Comparison of ENCODE assay signal across 27 mouse cellular contexts in the genomic region with DNA sequence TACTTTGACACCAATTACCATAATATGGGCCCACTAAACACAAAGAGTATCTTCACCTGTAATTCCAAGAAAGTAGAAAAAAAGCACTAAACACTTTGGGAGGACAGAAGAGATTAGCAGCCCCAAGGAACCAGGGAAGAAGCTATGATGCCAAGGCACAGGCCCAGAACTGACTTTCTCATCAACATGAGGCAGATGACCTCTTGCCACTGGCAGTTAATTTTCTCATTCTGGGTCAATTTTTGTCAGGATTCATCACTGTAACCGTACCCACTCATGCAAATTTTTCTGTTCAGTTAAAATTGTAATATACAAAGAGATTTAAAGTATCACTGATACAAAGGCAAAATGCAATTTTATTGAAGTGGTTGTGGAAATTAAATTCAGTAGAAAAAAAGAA. TPM values are rescaled to one million over a fixed set of nuclear protein-coding genes. Genes with fewer than 3 reads are reported as not detected.
DNase-seq lines count a peak whose midpoint lies in the region; ATAC-seq and TF ChIP-seq lines count a peak whose summit lies in the region.
"Had no signal": no experiment of that assay in that cellular context is flagged by ENCODE, and none has a peak within 500 bp of the region (broad histone marks: within the 10 kb centered on the region; RNA-seq: fewer than 3 reads in every experiment).

No protein-coding gene starts in this region.

- H3K4me1 ChIP-seq in midbrain, embryonic 11.5 days (ENCODE audit: control insufficient read depth, insufficient read depth, low read length), result no peaks in the 10 kb centered on the region
- H3K4me1 ChIP-seq in midbrain, postnatal 0 days (ENCODE audit: insufficient read depth, low read length), result no peaks in the 10 kb centered on the region

- no peak overlapping the region for H3K9ac ChIP-seq in midbrain, embryonic 11.5 days (ENCODE audit: low read length)
- H3K9ac ChIP-seq in midbrain, postnatal 0 days (replicated peaks; ENCODE audit: low read length, poor library complexity, severe bottlenecking), result no peak overlapping the region

- 96% methylated on average over 1 of the region's 1 CpGs for WGBS in midbrain, embryonic 11.5 days
- WGBS in midbrain, postnatal 0 days, result 91% methylated on average over 1 of the region's 1 CpGs

- peak; percentile 68 for DNase-seq in midbrain, embryonic 11.5 days (ENCODE audit: low spot score, missing footprints)
- no peak for DNase-seq in midbrain, postnatal 0 days (ENCODE audit: low spot score)
- peak; percentile 63 for DNase-seq in retina, embryonic 14.5 days (ENCODE audit: low spot score)
- DNase-seq in retina, postnatal 1 day, result peak; percentile 36
- DNase-seq in gastrocnemius, adult 2 months, result no peak
- DNase-seq: adrenal gland, adult 2 months; adrenal gland, adult 8-10 months; adrenal gland, postnatal 10 days; adrenal gland, postnatal 14 days; adrenal gland, postnatal 25 days; adrenal gland, postnatal 36 days; B cell, adult 2 months; cerebellum, adult 11 months; cerebellum, adult 11-12 months; cerebellum, adult 18-20 months; cerebellum, adult 2 months had no signal

- H3K27ac ChIP-seq in midbrain, embryonic 11.5 days (ENCODE audit: low read depth, low read length), result no peak overlapping the region
- H3K27ac ChIP-seq in midbrain, postnatal 0 days (ENCODE audit: low read depth, low read length), result no peak overlapping the region
- no peak overlapping the region for H3K27ac ChIP-seq in gastrocnemius, adult 2 months

- TF ChIP-seq CTCF in midbrain, postnatal 0 days (IDR thresholded peaks at IDR 0.05), result no peak
- TF ChIP-seq CTCF in gastrocnemius, adult 2 months (IDR thresholded peaks at IDR 0.05), result no peak

- H3K4me3 ChIP-seq in midbrain, embryonic 11.5 days (ENCODE audit: low read depth, low read length), result no peak overlapping the region
- H3K4me3 ChIP-seq in midbrain, postnatal 0 days (ENCODE audit: low read depth, low read length), result no peak overlapping the region
- H3K4me3 ChIP-seq in gastrocnemius, adult 2 months, result no peak overlapping the region

- ATAC-seq in midbrain, embryonic 11.5 days (ENCODE audit: low FRiP score), result no peak
- no peak for ATAC-seq in midbrain, postnatal 0 days (ENCODE audit: low FRiP score)
- ATAC-seq in cerebellum, adult (ENCODE audit: insufficient number of reproducible peaks, low FRiP score, low TSS enrichment), result no peak
- ATAC-seq: activated CD4-positive, CD25-positive, alpha-beta regulatory T cell, adult 4 months; CD4-positive, CD25-positive, alpha-beta regulatory T cell, adult 4 months; Patski had no signal

- H3K27me3 ChIP-seq in midbrain, embryonic 11.5 days (ENCODE audit: control insufficient read depth, insufficient read depth, low read length), result no peaks in the 10 kb centered on the region
- no peaks in the 10 kb centered on the region for H3K27me3 ChIP-seq in midbrain, postnatal 0 days (ENCODE audit: insufficient read depth, low read length)
- H3K27me3 ChIP-seq: CH12.LX, Patski had no signal

- intact Hi-C loops in gastrocnemius, adult 2 months (cut with DNase I), result no loop called here

- H3K4me2 ChIP-seq in midbrain, embryonic 11.5 days, result no peak overlapping the region
- no peak overlapping the region for H3K4me2 ChIP-seq in midbrain, postnatal 0 days (ENCODE audit: low read depth, low read length, poor library complexity, severe bottlenecking)

- peaks cover 8% of the 10 kb centered on the region; the same call in 1 of the 2 replicates for H3K36me3 ChIP-seq in midbrain, embryonic 11.5 days (ENCODE audit: control insufficient read depth, insufficient read depth, low read length)
- peaks cover 21% of the 10 kb centered on the region for H3K36me3 ChIP-seq in midbrain, postnatal 0 days (ENCODE audit: insufficient read depth, low read length)

- no peaks in the 10 kb centered on the region for H3K9me3 ChIP-seq in midbrain, embryonic 11.5 days (ENCODE audit: control insufficient read depth, low read length)
- H3K9me3 ChIP-seq in midbrain, postnatal 0 days (ENCODE audit: low read length), result no peaks in the 10 kb centered on the region
- H3K9me3 ChIP-seq: G1E had no signal

RNA-seq across cellular contexts. Expression of gene Gsdmc4, which starts 29.1 kb away (rescaled TPM):
- not detected in 2 replicates for polyA plus RNA-seq in midbrain, embryonic 11.5 days (2014; fragmentation: Nextera tagmentation; extraction: Ambion mirVana)
- 0.24 and 0.27 TPM in 2 replicates for total RNA-seq in midbrain, postnatal 0 days (2014; rRNA removed)
- 0.07 TPM in 2 replicates for polyA plus RNA-seq in midbrain, postnatal 0 days (2015; fragmentation: Nextera tagmentation; extraction: Ambion mirVana)
- total RNA-seq in gastrocnemius, adult 2 months (2021), result not detected
- total RNA-seq: adrenal gland, adult 18-20 months; adrenal gland, adult 2 months; adrenal gland, postnatal 10 days; adrenal gland, postnatal 14 days; adrenal gland, postnatal 25 days; adrenal gland, postnatal 36 days; adrenal gland, postnatal 4 days; ES-E14; G1E; MEL had no signal
- polyA plus RNA-seq: adrenal gland, adult 2 months; brain, embryonic 14.5 days; CD4-positive, CD25-positive, alpha-beta regulatory T cell, adult 4 months; cerebellum, adult 2 months; G1E had no signal

Comparison
In these comparisons a context has a peak if more than half of its experiments do, and no peak if none do; other contexts are left out.
1. DNase-seq: peak in midbrain, embryonic 11.5 days (single experiment), retina, embryonic 14.5 days (single experiment) and retina, postnatal 1 day (single experiment); none in midbrain, postnatal 0 days (single experiment) and gastrocnemius, adult 2 months (single experiment).